Mouse (Mus musculus) embryonic facial prominence, embryonic 11.5 days (tissue): ENCODE measurements around the gene Slc35d1. TPM values are rescaled to one million over a fixed set of nuclear protein-coding genes. Genes with fewer than 3 reads are reported as not detected.
"Not testable (repeated sequence)": the region's sequence is repeated elsewhere in the genome, so short reads cannot be mapped to it uniquely, and the experiment has no call there.

ENCODE experiments used
- ATAC-seq: fragments of 200-750 bp; cut with Nextera tagmentation; replicated peaks from 2 replicates; pipeline ENCODE4 v1.8.0; 2017; ENCODE audit warnings: low read depth; ENCODE audit not compliant: insufficient number of reproducible peaks, low FRiP score, low TSS enrichment
- DNase-seq: peaks from one replicate; pipeline ENCODE4 v3.0.0-alpha.2; 2015; ENCODE audit warnings: low spot score
- H3K27ac ChIP-seq: fragments of 300-500 bp; sonication (generic); replicated peaks from 2 replicates; pipeline ENCODE4 v1.5.1; 2014; ENCODE audit warnings: mild to moderate bottlenecking, low read depth, low read length, control low read depth
- H3K27me3 ChIP-seq: fragments of 300-500 bp; sonication (generic); 2 replicates; pipeline ENCODE4 v1.6.1; 2014; ENCODE audit warnings: mild to moderate bottlenecking, low read length, moderate library complexity, mixed read lengths; ENCODE audit not compliant: control insufficient read depth, insufficient read depth
- H3K36me3 ChIP-seq: fragments of 300-500 bp; sonication (generic); replicated peaks from 2 replicates; pipeline ENCODE4 v1.6.1; 2014; ENCODE audit warnings: low read depth, mild to moderate bottlenecking, low read length, moderate library complexity, mixed read lengths; ENCODE audit not compliant: control insufficient read depth, insufficient read depth
- H3K4me1 ChIP-seq: fragments of 300-500 bp; sonication (generic); 2 replicates; pipeline ENCODE4 v1.6.1; 2014; ENCODE audit warnings: low read length, mixed read lengths; ENCODE audit not compliant: control insufficient read depth, insufficient read depth
- H3K4me2 ChIP-seq: fragments of 300-500 bp; sonication (generic); 2 replicates; pipeline ENCODE4 v1.6.1; 2014; ENCODE audit warnings: low read depth, mild to moderate bottlenecking, control low read depth, low read length, moderate library complexity
- H3K4me3 ChIP-seq: fragments of 300-500 bp; sonication (generic); 2 replicates; pipeline ENCODE4 v1.5.1; 2014; ENCODE audit warnings: low read depth, low read length, control low read depth
- H3K9ac ChIP-seq: fragments of 300-500 bp; sonication (generic); replicated peaks from 2 replicates; pipeline ENCODE4 v1.6.1; 2014; ENCODE audit warnings: mild to moderate bottlenecking, control low read depth, low read length
- H3K9me3 ChIP-seq: fragments of 300-500 bp; sonication (generic); replicated peaks from 2 replicates; pipeline ENCODE4 v1.6.1; 2016; ENCODE audit warnings: mild to moderate bottlenecking, low read length, inconsistent platforms, mixed read lengths; ENCODE audit not compliant: control insufficient read depth
- WGBS: fragments of 180-500 bp; shearing (Covaris S2); extraction: QIAGEN DNeasy Blood & Tissue Kit; methylation state at CpG from one replicate; pipeline ENCODE4 v1.1.7; 2014; 5-methylcytosine and 5-hydroxymethylcytosine counted together
- polyA plus RNA-seq: library from polyadenylated mRNA; unstranded; fragments of >200 nt; fragmentation: Nextera tagmentation; extraction: Ambion mirVana; gene quantifications from 2 replicates; pipeline ENCODE4 v1.2.1, GENCODE M21; 2014

Slc35d1 gene
- polyA plus RNA-seq, 1 experiment from 2014 or later, result 12.6 TPM

DNA sequence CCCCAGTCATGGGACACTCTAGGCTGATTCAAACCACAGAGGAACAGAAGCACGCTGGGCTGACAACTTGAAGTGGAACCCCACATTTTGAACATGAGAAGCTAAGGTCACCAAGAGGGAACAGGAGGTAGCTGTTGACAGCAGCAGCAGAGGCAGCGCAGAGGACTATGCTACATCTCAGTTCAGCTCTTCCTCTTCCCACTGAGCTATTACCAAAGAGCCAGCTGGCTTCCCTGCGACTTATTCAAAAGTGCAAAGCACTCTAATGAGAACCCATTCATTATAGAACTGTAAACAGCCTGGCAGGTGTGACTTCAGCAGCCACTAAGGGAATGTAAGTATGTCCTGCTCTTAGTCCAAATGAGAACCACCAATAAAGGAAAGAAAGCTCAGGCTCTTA, 35.4 kb downstream of the Slc35d1 start:
- DNase-seq (no peak), ATAC-seq (no peak)
- Histone ChIP-seq H3K36me3 (no peaks in the 10 kb centered on the region; the same call in 1 of the 2 replicates), H3K4me2 (no peak overlapping the region), H3K4me1 (no peaks in the 10 kb centered on the region), H3K9me3 (no peaks in the 10 kb centered on the region), H3K27ac (no peak overlapping the region), H3K4me3 (no peak overlapping the region), H3K9ac (no peak overlapping the region), H3K27me3 (no peaks in the 10 kb centered on the region)
- 76% methylated on average over 3 of the region's 3 CpGs for WGBS

DNA sequence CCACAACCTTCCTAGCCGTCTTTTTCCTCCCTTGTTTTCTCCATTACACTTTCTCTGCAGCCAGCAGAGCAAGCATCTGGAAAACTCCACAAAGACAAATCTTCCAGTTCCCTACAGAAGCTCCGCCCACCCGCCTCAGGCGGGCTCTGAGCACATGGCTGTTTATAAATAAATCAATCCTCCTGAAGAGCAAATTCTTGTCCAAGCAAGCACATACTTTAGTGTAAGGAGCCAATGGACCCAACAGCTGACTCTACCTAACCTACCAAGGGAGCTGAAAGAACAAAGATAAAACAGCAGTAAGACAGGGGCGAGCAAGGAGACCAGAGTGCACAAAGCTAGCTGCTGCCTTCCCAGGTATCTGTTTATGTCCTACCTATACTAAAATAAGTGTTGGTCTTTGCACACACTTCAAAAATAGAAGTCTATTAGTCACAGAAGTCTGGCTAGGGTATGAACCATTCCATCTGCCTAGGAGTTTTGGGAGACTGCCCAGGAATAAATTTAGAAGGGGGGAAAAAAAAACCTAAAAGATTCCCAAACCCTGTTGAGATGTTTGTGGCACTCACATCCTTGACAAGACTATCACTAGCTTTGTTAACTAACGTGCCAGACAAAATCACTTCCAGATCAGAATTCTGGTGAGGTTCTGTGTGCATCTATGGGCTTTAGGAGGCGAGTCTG, 36.2 kb downstream of the Slc35d1 start:
- Histone ChIP-seq H3K4me2 (no peak overlapping the region), H3K9ac (no peak overlapping the region), H3K36me3 (no peaks in the 10 kb centered on the region; the same call in 1 of the 2 replicates), H3K9me3 (no peaks in the 10 kb centered on the region), H3K27ac (no peak overlapping the region), H3K4me3 (no peak overlapping the region), H3K27me3 (no peaks in the 10 kb centered on the region), H3K4me1 (no peaks in the 10 kb centered on the region)
- ATAC-seq, result no peak
- 78% methylated on average over 7 of the region's 7 CpGs for WGBS
- no peak for DNase-seq

- H3K36me3 ChIP-seq, result no peaks in the 10 kb centered on the region; the same call in 1 of the 2 replicates
Observed at GRCm38 (mm10) chr4:103177681-103178080, 37.3 kb downstream of the Slc35d1 start.

GRCm38 (mm10) chr4:103174001-103174400, 41.0 kb downstream of the Slc35d1 start:
- no peak overlapping the region for H3K27ac ChIP-seq
- WGBS, result 69% methylated on average over 7 of the region's 7 CpGs
- H3K4me1 ChIP-seq, result no peaks in the 10 kb centered on the region
- no peak overlapping the region for H3K4me3 ChIP-seq
- no peak overlapping the region for H3K9ac ChIP-seq
- no peak overlapping the region for H3K4me2 ChIP-seq
- DNase-seq (no peak), ATAC-seq (no peak)
- no peaks in the 10 kb centered on the region for H3K9me3 ChIP-seq
- no peaks in the 10 kb centered on the region for H3K27me3 ChIP-seq
- H3K36me3 ChIP-seq, result no peaks in the 10 kb centered on the region; the same call in 1 of the 2 replicates

More at GRCm38 (mm10) chr4:103177681-103178080, 37.3 kb downstream of the Slc35d1 start:
- DNase-seq (no peak), ATAC-seq (no peak)
- Histone ChIP-seq H3K27me3 (no peaks in the 10 kb centered on the region), H3K4me2 (no peak overlapping the region), H3K9ac (no peak overlapping the region), H3K27ac (no peak overlapping the region), H3K4me3 (no peak overlapping the region), H3K9me3 (no peaks in the 10 kb centered on the region), H3K4me1 (no peaks in the 10 kb centered on the region)
- whole genome bisulfite sequencing, result 95% methylated on average over 1 of the region's 1 CpGs

- Histone ChIP-seq H3K9ac (no peak overlapping the region), H3K27ac (no peak overlapping the region), H3K9me3 (no peaks in the 10 kb centered on the region), H3K36me3 (no peaks in the 10 kb centered on the region; the same call in 1 of the 2 replicates), H3K27me3 (no peaks in the 10 kb centered on the region), H3K4me2 (no peak overlapping the region), H3K4me1 (no peaks in the 10 kb centered on the region), H3K4me3 (no peak overlapping the region)
- 77% methylated on average over 6 of the region's 6 CpGs for WGBS
- DNase-seq (no peak), ATAC-seq (no peak)
Observed at GRCm38 (mm10) chr4:103173507-103173906, 41.5 kb downstream of the Slc35d1 start.

- no peak overlapping the region for H3K27ac ChIP-seq
- no peaks in the 10 kb centered on the region for H3K36me3 ChIP-seq
- no peaks in the 10 kb centered on the region for H3K9me3 ChIP-seq
- no peak overlapping the region for H3K9ac ChIP-seq
- WGBS, result 90% methylated on average over 3 of the region's 3 CpGs
- no peak overlapping the region for H3K4me3 ChIP-seq
- DNase-seq (no peak), ATAC-seq (no peak)
- H3K27me3 ChIP-seq, result no peaks in the 10 kb centered on the region
- H3K4me1 ChIP-seq, result no peaks in the 10 kb centered on the region
- no peak overlapping the region for H3K4me2 ChIP-seq
Observed at GRCm38 (mm10) chr4:103171256-103171655, 43.7 kb downstream of the Slc35d1 start.

- H3K4me3 ChIP-seq, H3K36me3 ChIP-seq, H3K4me2 ChIP-seq, H3K4me1 ChIP-seq, H3K9ac ChIP-seq, H3K9me3 ChIP-seq, H3K27ac ChIP-seq, H3K27me3 ChIP-seq, DNase-seq, ATAC-seq: not testable (repeated sequence)
- WGBS, result 90% methylated on average over 1 of the region's 1 CpGs
Observed at GRCm38 (mm10) chr4:103166198-103166597, 48.8 kb downstream of the Slc35d1 start.

DNA sequence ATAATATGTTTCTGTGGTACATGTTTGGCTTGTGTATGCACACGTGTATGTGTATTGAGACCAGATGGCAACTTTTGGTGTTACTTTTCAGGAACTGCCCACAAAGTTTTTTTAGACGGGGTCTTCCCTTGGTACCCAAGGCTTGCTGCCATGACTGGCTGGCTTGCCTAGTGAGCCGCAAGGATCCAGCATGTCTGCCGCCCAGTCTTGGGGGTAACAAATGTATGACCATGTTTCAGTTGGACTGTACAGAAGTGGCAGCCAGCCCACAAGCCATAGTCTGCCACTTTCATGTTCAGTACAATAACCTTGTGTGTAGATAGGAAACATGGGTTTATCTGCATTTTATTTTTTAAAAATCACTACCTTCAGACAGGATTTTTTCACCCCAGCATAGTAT, 56.2 kb downstream of the Slc35d1 start:
- H3K4me3 ChIP-seq, result no peak overlapping the region
- 89% methylated on average over 4 of the region's 4 CpGs for WGBS
- H3K9ac ChIP-seq, result no peak overlapping the region
- H3K27me3 ChIP-seq, result no peaks in the 10 kb centered on the region
- no peaks in the 10 kb centered on the region for H3K9me3 ChIP-seq
- no peaks in the 10 kb centered on the region for H3K4me1 ChIP-seq
- H3K36me3 ChIP-seq, result peaks cover 2% of the 10 kb centered on the region
- DNase-seq (no peak), ATAC-seq (no peak)
- no peak overlapping the region for H3K27ac ChIP-seq
- H3K4me2 ChIP-seq, result no peak overlapping the region
